Mouse (Mus musculus) MEL (cell line): ENCODE measurements around the gene Nxpe5. TPM values are rescaled to one million over a fixed set of nuclear protein-coding genes. Genes with fewer than 3 reads are reported as not detected.

Experiments used
- DNase-seq: peaks from one replicate; pipeline ENCODE4 v3.0.0; 2011; ENCODE audit warnings: low read depth, low spot score
- H3K27ac ChIP-seq: 2 replicates; pipeline ENCODE4 v1.5.1; 2012; ENCODE audit warnings: low read depth, mild to moderate bottlenecking, control low read depth, low read length, moderate library complexity; ENCODE audit not compliant: control insufficient read depth
- H3K27me3 ChIP-seq, 2 experiments: fragments of 150-350 bp in 1 of 2; sonication (generic) in 1 of 2; 2 replicates each; pipeline ENCODE4 v1.6.1; 2012; ENCODE audit warnings: low read length in 2 of 2, mild to moderate bottlenecking in 2 of 2, improper control_type of control experiment in 1 of 2, moderate library complexity in 1 of 2; ENCODE audit not compliant: insufficient read depth in 2 of 2, control insufficient read depth in 1 of 2
- H3K36me3 ChIP-seq, 2 experiments: 2 replicates each; pipeline ENCODE4 v1.6.1; 2012 to 2014; ENCODE audit warnings: low read length in 2 of 2, improper control_type of control experiment in 1 of 2, inconsistent platforms in 1 of 2, mild to moderate bottlenecking in 1 of 2; ENCODE audit not compliant: insufficient read depth in 2 of 2, control insufficient read depth in 1 of 2
- H3K4me1 ChIP-seq, 2 experiments: fragments of 150-350 bp in 1 of 2; sonication (generic) in 1 of 2; 2 replicates each; pipeline ENCODE4 v1.6.1; 2012; ENCODE audit warnings: low read length in 2 of 2, improper control_type of control experiment in 1 of 2, mild to moderate bottlenecking in 1 of 2; ENCODE audit not compliant: insufficient read depth in 2 of 2, control insufficient read depth in 1 of 2
- H3K4me3 ChIP-seq, 2 experiments: fragments of 150-350 bp in 1 of 2; sonication (generic) in 1 of 2; 2 replicates each; pipeline ENCODE4 v1.5.1; 2012; ENCODE audit warnings: low read depth in 2 of 2, low read length in 2 of 2, mild to moderate bottlenecking in 2 of 2, moderate library complexity in 2 of 2, control low read depth in 1 of 2, improper control_type of control experiment in 1 of 2; ENCODE audit not compliant: control insufficient read depth in 1 of 2, insufficient read depth in 1 of 2
- H3K79me2 ChIP-seq: 2 replicates; pipeline ENCODE4 v1.6.1; 2012; ENCODE audit warnings: mild to moderate bottlenecking, low read length, moderate library complexity; ENCODE audit not compliant: control insufficient read depth, poor library complexity, insufficient read depth
- H3K9ac ChIP-seq: 2 replicates; pipeline ENCODE4 v1.6.1; 2012; ENCODE audit warnings: low read depth, mild to moderate bottlenecking, control low read depth, low read length, moderate library complexity; ENCODE audit not compliant: control insufficient read depth, poor library complexity, severe bottlenecking
- H3K9me3 ChIP-seq: fragments of 150-350 bp; sonication (generic); replicated peaks from 2 replicates; pipeline ENCODE4 v1.6.1; 2012; ENCODE audit warnings: mild to moderate bottlenecking, low read length, improper control_type of control experiment, moderate library complexity; ENCODE audit not compliant: insufficient read depth
- BHLHE40 ChIP-seq: IDR thresholded peaks from 2 replicates; pipeline ENCODE4 v1.6.1; 2012; ENCODE audit warnings: low read depth, mild to moderate bottlenecking, inconsistent platforms, low read length, improper control_type of control experiment, borderline replicate concordance
- CHD1 ChIP-seq: IDR thresholded peaks from 2 replicates; pipeline ENCODE4 v1.6.1; 2012; ENCODE audit warnings: low read depth, mild to moderate bottlenecking, inconsistent platforms, low read length, improper control_type of control experiment
- E2F4 ChIP-seq: IDR thresholded peaks from 2 replicates; pipeline ENCODE4 v1.6.1; 2011; ENCODE audit warnings: low read depth, low read length, improper control_type of control experiment, borderline replicate concordance
- ELF1 ChIP-seq: IDR thresholded peaks from 2 replicates; pipeline ENCODE4 v1.6.1; 2014; ENCODE audit warnings: low read depth, mild to moderate bottlenecking, inconsistent platforms, low read length, improper control_type of control experiment, moderate library complexity
- ETS1 ChIP-seq: IDR thresholded peaks from 2 replicates; pipeline ENCODE4 v1.6.1; 2012; ENCODE audit warnings: low read depth, mild to moderate bottlenecking, inconsistent platforms, low read length, improper control_type of control experiment, moderate library complexity
- KAT2A ChIP-seq: conservative IDR thresholded peaks from 2 replicates; pipeline ENCODE4 v1.6.1; 2012; ENCODE audit warnings: low read depth, low read length, improper control_type of control experiment, inconsistent platforms
- MAFK ChIP-seq: IDR thresholded peaks from 2 replicates; pipeline ENCODE4 v1.6.1; 2011; ENCODE audit warnings: low read depth, mild to moderate bottlenecking, low read length, improper control_type of control experiment, borderline replicate concordance
- MXI1 ChIP-seq: IDR thresholded peaks from 2 replicates; pipeline ENCODE4 v1.6.1; 2011; ENCODE audit warnings: mild to moderate bottlenecking, low read depth, low read length, improper control_type of control experiment
- NRF1 ChIP-seq: IDR thresholded peaks from 2 replicates; pipeline ENCODE4 v1.6.1; 2014; ENCODE audit warnings: low read depth, mild to moderate bottlenecking, inconsistent platforms, low read length, improper control_type of control experiment, moderate library complexity; ENCODE audit not compliant: poor library complexity, insufficient read depth, severe bottlenecking
- POLR2A ChIP-seq, 2 experiments: IDR thresholded peaks; 2 replicates each; pipeline ENCODE4 v1.6.1; 2011 to 2012; ENCODE audit warnings: low read length in 2 of 2, mild to moderate bottlenecking in 2 of 2, control low read depth in 1 of 2, improper control_type of control experiment in 1 of 2, low read depth in 1 of 2, moderate library complexity in 1 of 2; ENCODE audit not compliant: control insufficient read depth in 1 of 2, insufficient read depth in 1 of 2, poor library complexity in 1 of 2
- POLR2AphosphoS2 ChIP-seq: IDR thresholded peaks from 2 replicates; pipeline ENCODE4 v1.6.1; 2011; ENCODE audit warnings: low read length, improper control_type of control experiment
- POLR2AphosphoS5 ChIP-seq: IDR thresholded peaks from 2 replicates; pipeline ENCODE4 v1.6.1; 2012; ENCODE audit warnings: low read depth, borderline replicate concordance, mild to moderate bottlenecking, inconsistent platforms, low read length, moderate library complexity, mixed read lengths
- RAD21 ChIP-seq: IDR thresholded peaks from 2 replicates; pipeline ENCODE4 v1.6.1; 2011; ENCODE audit warnings: mild to moderate bottlenecking, low read depth, low read length, improper control_type of control experiment
- SMC3 ChIP-seq: IDR thresholded peaks from 2 replicates; pipeline ENCODE4 v1.6.1; 2011; ENCODE audit warnings: low read depth, low read length, improper control_type of control experiment
- TBP ChIP-seq: IDR thresholded peaks from 2 replicates; pipeline ENCODE4 v1.8.0; 2011; ENCODE audit warnings: low read depth, low read length, improper control_type of control experiment
- USF2 ChIP-seq, 2 experiments: IDR thresholded peaks; 2 replicates each; pipeline ENCODE4 v1.6.1; 2011 to 2012; ENCODE audit warnings: improper control_type of control experiment in 2 of 2, low read length in 2 of 2, borderline replicate concordance in 1 of 2, inconsistent platforms in 1 of 2, low read depth in 1 of 2, mild to moderate bottlenecking in 1 of 2; ENCODE audit not compliant: insufficient read depth in 1 of 2
- ZC3H11A ChIP-seq: IDR thresholded peaks from 2 replicates; pipeline ENCODE4 v1.6.1; 2012; ENCODE audit warnings: low read depth, mild to moderate bottlenecking, inconsistent platforms, low read length, improper control_type of control experiment
- ZMIZ1 ChIP-seq: IDR thresholded peaks from 2 replicates; pipeline ENCODE4 v1.6.1; 2012; ENCODE audit warnings: low read depth, mild to moderate bottlenecking, inconsistent platforms, low read length, improper control_type of control experiment, moderate library complexity
- ZNF384 ChIP-seq: IDR thresholded peaks from 2 replicates; pipeline ENCODE4 v1.6.1; 2012; ENCODE audit warnings: low read depth, mild to moderate bottlenecking, inconsistent platforms, low read length, improper control_type of control experiment
- polyA plus RNA-seq, 2 experiments: library from polyadenylated mRNA; stranded (reverse) in 1 of 2; unstranded in 1 of 2; fragments of >175 nt in 1 of 2; fragments of >200 nt in 1 of 2; gene quantifications; 2 replicates each; pipeline versions ENCODE4 v1.2.1 to v1.2.4; 2012; ENCODE audit warnings: low replicate concordance in 2 of 2, low read depth in 1 of 2; ENCODE audit not compliant: insufficient read length in 2 of 2, insufficient read depth in 1 of 2, missing spikeins in 1 of 2
- total RNA-seq: library from RNA; depleted of rRNA; stranded (reverse); fragments of 300-350 nt; gene quantifications from 2 replicates; pipeline ENCODE4 v1.2.3, GENCODE M21; 2012

Nxpe5 gene
- total and polyA plus RNA-seq, 3 experiments = not detected

DNA sequence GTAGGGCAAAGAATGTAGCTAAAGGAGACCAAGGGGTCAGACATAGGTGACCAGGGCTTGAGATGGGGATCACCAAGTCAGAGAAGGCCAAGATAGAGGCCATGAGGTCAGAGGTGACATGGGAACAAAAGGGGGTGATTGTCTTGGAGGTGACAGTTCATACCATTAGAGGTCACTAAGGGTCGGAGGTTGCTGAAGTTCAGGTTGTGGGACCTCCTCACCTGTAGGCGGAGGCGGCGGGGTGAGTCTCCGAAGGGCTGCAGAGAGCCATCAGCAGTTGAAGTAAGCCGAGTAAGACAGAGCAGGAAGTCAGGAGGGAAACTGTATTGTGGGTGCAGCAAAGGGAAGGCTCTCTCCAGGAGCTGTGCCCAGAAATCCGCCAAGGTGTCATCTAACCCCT is 52.3 kb downstream of the Nxpe5 start:
- DNase-seq = no peak

GRCm38 (mm10) chr5:138279585-138280424 is 54.1 kb downstream of the Nxpe5 start, which contains the start of the genes Gm43720, Gpc2 and Stag3:
Gene Gm43720, minus strand, starts transcription at chr5:138279958.
Gene Gpc2, minus strand, starts transcription at chr5:138280005.
Gene Stag3, plus strand, starts transcription at chr5:138280240.
- no peaks in the 10 kb centered on the region for H3K4me1 ChIP-seq
- no peak for DNase-seq

More for the DNA sequence above, 52.3 kb downstream of the Nxpe5 start:
- no peaks in the 10 kb centered on the region for H3K79me2 ChIP-seq
- H3K27me3 ChIP-seq = no peaks in the 10 kb centered on the region; a peak in 1 of 4 replicates
- H3K9me3 ChIP-seq = no peaks in the 10 kb centered on the region
- H3K36me3 ChIP-seq = no peaks in the 10 kb centered on the region
- no peaks in the 10 kb centered on the region for H3K4me1 ChIP-seq
- no peak overlapping the region for H3K4me3 ChIP-seq
- no peak for TF ChIP-seq CHD1
- TF ChIP-seq ZC3H11A = no peak
- TF ChIP-seq TBP = no peak
- TF ChIP-seq POLR2AphosphoS2 = no peak
- TF ChIP-seq SMC3 = no peak
- TF ChIP-seq RAD21 = no peak
- TF ChIP-seq NRF1 = no peak
- TF ChIP-seq POLR2A (IDR thresholded peaks at IDR 0.05; ENCODE audit: control insufficient read depth in 1 of 2, insufficient read depth in 1 of 2, low read depth in 1 of 2, low read length in 2 of 2, poor library complexity in 1 of 2) = no peak
- TF ChIP-seq KAT2A = no peak
- TF ChIP-seq ELF1 = no peak
- no peak for TF ChIP-seq USF2 (IDR thresholded peaks at IDR 0.05; ENCODE audit: borderline replicate concordance in 1 of 2, insufficient read depth in 1 of 2, low read depth in 1 of 2, low read length in 2 of 2)
- no peak for TF ChIP-seq ZNF384
- TF ChIP-seq MXI1 = no peak
- TF ChIP-seq MAFK = no peak
- no peak for TF ChIP-seq ZMIZ1
- H3K9ac ChIP-seq = no peak overlapping the region
- H3K27ac ChIP-seq = no peak overlapping the region

More at GRCm38 (mm10) chr5:138279585-138280424, 54.1 kb downstream of the Nxpe5 start, which contains the start of the genes Gm43720, Gpc2 and Stag3:
- no peaks in the 10 kb centered on the region for H3K36me3 ChIP-seq
- no peak within 1 kb of the TSS for H3K9ac ChIP-seq
- TF ChIP-seq ETS1 = no peak
- TF ChIP-seq BHLHE40 = no peak
- TF ChIP-seq MAFK = no peak
- no peak for TF ChIP-seq POLR2AphosphoS5
- no peak for TF ChIP-seq NRF1
- TF ChIP-seq MXI1 = no peak
- no peak for TF ChIP-seq TBP
- no peak for TF ChIP-seq E2F4
- no peak for TF ChIP-seq ZNF384
- TF ChIP-seq, all 39 proteins: peak for 0
- no peaks in the 10 kb centered on the region for H3K79me2 ChIP-seq
- no peak within 1 kb of the TSS for H3K4me3 ChIP-seq
- no peaks in the 10 kb centered on the region; a peak in 1 of 4 replicates for H3K27me3 ChIP-seq
- no peak within 1 kb of the TSS for H3K27ac ChIP-seq
- no peaks in the 10 kb centered on the region for H3K9me3 ChIP-seq
